Mouse (Mus musculus) E14TG2a.4 (cell line): ENCODE data around the gene Chrm5.

Experiments
- CTCF ChIP-seq: conservative IDR thresholded peaks from 2 replicates; pipeline ENCODE4 v1.5.1; 2014; ENCODE audit warnings: low read length
- POU5F1 ChIP-seq: IDR thresholded peaks from 2 replicates; pipeline ENCODE4 v1.6.1; 2014; ENCODE audit warnings: low read length, borderline replicate concordance

DNA sequence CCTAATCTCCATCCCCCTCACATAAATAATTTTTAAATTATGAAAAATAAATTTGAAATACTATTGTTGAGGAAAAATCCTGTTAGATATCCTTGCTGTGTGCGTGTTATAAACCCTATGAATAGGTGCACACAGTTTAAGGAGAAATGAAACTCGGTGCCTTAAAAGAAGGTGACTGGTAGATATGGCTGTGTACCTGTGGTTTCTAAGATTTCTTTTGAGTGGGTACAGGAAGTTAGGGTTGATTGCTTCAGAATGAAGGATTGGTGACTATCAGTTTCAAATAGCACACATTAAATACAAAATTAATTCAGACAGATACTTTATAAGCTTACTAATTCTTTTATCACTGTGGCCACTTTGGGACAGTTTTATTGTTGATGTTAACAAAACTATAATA is 43.0 kb downstream of the Chrm5 start:
- TF ChIP-seq CTCF (no peak), POU5F1 (no peak)
